In genomic region chr5:53402022-53402421, GRCm38 (mm10) we compare ENCODE assay signal across 22 mouse cellular contexts.
DNase-seq lines count a peak whose midpoint lies in the region; ATAC-seq and TF ChIP-seq lines count a peak whose summit lies in the region.
"Had no signal": no experiment of that assay in that cellular context is flagged by ENCODE, and none has a peak within 500 bp of the region (broad histone marks: within the 10 kb centered on the region; RNA-seq: fewer than 3 reads in every experiment).

No protein-coding gene starts in this region.

- no peak for TF ChIP-seq CTCF in gastrocnemius, adult 2 months (IDR thresholded peaks at IDR 0.05)
- no peak for TF ChIP-seq CTCF in left cerebral cortex, adult 2 months (IDR thresholded peaks at IDR 0.05)

- H3K4me3 ChIP-seq in gastrocnemius, adult 2 months, result no peak overlapping the region
- no peak overlapping the region for H3K4me3 ChIP-seq in embryonic facial prominence, embryonic 10.5 days
- no peak overlapping the region for H3K4me3 ChIP-seq in left cerebral cortex, adult 2 months
- H3K4me3 ChIP-seq: embryonic facial prominence, embryonic 12.5 days; forebrain, embryonic 13.5 days; heart, adult 2 months; heart, embryonic 15.5 days; hindbrain, embryonic 10.5 days had no signal

- H3K27ac ChIP-seq in gastrocnemius, adult 2 months, result peak overlapping the region; percentile 43; the same call in 1 of the 2 replicates
- no peak overlapping the region for H3K27ac ChIP-seq in embryonic facial prominence, embryonic 10.5 days (replicated peaks)
- H3K27ac ChIP-seq in left cerebral cortex, adult 2 months, result no peak overlapping the region
- H3K27ac ChIP-seq: embryonic facial prominence, embryonic 12.5 days; forebrain, embryonic 13.5 days; heart, adult 2 months; heart, embryonic 15.5 days; hindbrain, embryonic 10.5 days; hindbrain, embryonic 14.5 days had no signal

- 89% methylated on average over 4 of the region's 4 CpGs for WGBS in embryonic facial prominence, embryonic 10.5 days

- H3K27me3 ChIP-seq in embryonic facial prominence, embryonic 10.5 days (replicated peaks; ENCODE audit: low read depth, poor library complexity, severe bottlenecking), result no peaks in the 10 kb centered on the region
- H3K27me3 ChIP-seq: embryonic facial prominence, embryonic 12.5 days; forebrain, embryonic 13.5 days; heart, embryonic 15.5 days; Patski had no signal

- H3K9me3 ChIP-seq in embryonic facial prominence, embryonic 10.5 days, result no peaks in the 10 kb centered on the region
- H3K9me3 ChIP-seq: embryonic facial prominence, embryonic 12.5 days; forebrain, embryonic 13.5 days; heart, embryonic 15.5 days; hindbrain, embryonic 10.5 days had no signal

- no peak for DNase-seq in gastrocnemius, adult 2 months
- DNase-seq in gastrocnemius, postnatal 14 days, result no peak
- peak; percentile 72 for DNase-seq in induced T-regulatory cell, adult 2 months (ENCODE audit: low read depth)
- DNase-seq in embryonic facial prominence, embryonic 10.5 days (ENCODE audit: low spot score), result no peak
- DNase-seq in lung, postnatal 14 days, result no peak
- no peak for DNase-seq in left cerebral cortex, adult 2 months (ENCODE audit: extremely low spot score in 1 of 2, low spot score in 2 of 2)
- DNase-seq: adrenal gland, postnatal 25 days; cerebellum, adult 11 months; cerebellum, adult 8-10 months; cerebellum, postnatal 14 days; embryo, embryonic 11 days; gastrocnemius, postnatal 10 days; heart, postnatal 14 days had no signal

- no peaks in the 10 kb centered on the region for H3K36me3 ChIP-seq in embryonic facial prominence, embryonic 10.5 days (replicated peaks)
- H3K36me3 ChIP-seq: embryonic facial prominence, embryonic 12.5 days; heart, embryonic 15.5 days; hindbrain, embryonic 10.5 days had no signal

- no peaks in the 10 kb centered on the region for H3K4me1 ChIP-seq in embryonic facial prominence, embryonic 10.5 days
- H3K4me1 ChIP-seq: embryonic facial prominence, embryonic 12.5 days; forebrain, embryonic 13.5 days; heart, embryonic 15.5 days; hindbrain, embryonic 10.5 days had no signal

- intact Hi-C loops in gastrocnemius, adult 2 months (cut with DNase I), result no loop called here
- intact Hi-C loops in gastrocnemius, postnatal 14 days (cut with DNase I; ENCODE audit: low total_unique reads), result no loop called here
- intact Hi-C loops in left cerebral cortex, adult 2 months (cut with DNase I), result no loop called here

- ATAC-seq in activated CD4-positive, CD25-positive, alpha-beta regulatory T cell, adult 4 months, result peak; percentile 47
- ATAC-seq: forebrain, embryonic 13.5 days; intestine, postnatal 0 days; Patski had no signal
